Mouse (Mus musculus) lung, postnatal 10 days (tissue): ENCODE measurements at regions not wholly inside any gene's neighbourhood (a gene's known extent, or its start where the extent isn't known, plus 50 kb on each side); places are given as distances from the start of the nearest gene placed in this dataset.
"Not testable (repeated sequence)": the region's sequence is repeated elsewhere in the genome, so short reads cannot be mapped to it uniquely, and the experiment has no call there.

Experiments
- DNase-seq: peaks from one replicate; pipeline ENCODE4 v3.0.0; 2021

GRCm38 (mm10) chr1:194565574-194565973, 52.4 kb upstream of the Plxna2 start:
- DNase-seq = no peak

DNA sequence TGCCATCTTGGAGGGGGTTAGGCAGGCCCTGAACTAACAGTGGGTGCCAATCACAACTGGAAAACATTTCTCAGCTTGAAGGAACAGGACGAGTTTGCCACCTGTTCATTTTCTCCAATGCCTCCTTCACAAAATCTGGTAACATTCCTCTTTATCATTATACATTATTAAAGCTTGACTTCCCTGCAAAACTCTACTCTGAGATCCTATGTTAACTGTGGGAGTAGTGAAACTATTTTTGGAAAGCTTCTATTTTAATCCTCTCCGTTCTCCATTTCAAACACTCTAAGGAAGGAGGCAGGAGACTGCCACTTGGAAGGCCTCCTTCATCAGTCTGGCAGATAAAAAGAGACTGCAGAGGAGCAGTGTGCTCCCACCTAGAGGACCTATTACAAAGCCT, 54.1 kb upstream of the Plxna2 start:
- DNase-seq = no peak

- no peak for DNase-seq
Observed at GRCm38 (mm10) chr1:194561098-194561497, 56.9 kb upstream of the Plxna2 start.

DNA sequence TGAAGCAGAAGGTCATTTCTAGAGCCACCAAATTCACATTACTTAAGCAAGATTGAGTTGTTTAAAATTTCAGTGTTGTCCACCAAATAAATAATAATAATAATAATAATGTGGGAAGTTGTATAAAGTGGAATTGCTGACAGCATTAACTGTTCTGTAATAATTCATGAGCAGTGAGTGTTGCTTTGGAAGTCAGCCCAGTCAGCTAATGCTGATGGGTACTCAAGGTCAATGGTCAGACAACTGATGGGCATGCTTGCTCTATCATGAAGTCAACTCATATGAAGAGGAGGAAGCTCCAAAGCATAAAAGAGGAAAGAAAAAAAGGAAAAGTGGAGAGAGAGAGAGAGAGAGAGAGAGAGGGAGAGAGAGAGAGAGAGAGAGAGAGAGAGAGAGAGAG, 69.4 kb upstream of the Plxna2 start:
- no peak for DNase-seq

GRCm38 (mm10) chr1:194548243-194548642, 69.8 kb upstream of the Plxna2 start:
- DNase-seq = no peak

DNA sequence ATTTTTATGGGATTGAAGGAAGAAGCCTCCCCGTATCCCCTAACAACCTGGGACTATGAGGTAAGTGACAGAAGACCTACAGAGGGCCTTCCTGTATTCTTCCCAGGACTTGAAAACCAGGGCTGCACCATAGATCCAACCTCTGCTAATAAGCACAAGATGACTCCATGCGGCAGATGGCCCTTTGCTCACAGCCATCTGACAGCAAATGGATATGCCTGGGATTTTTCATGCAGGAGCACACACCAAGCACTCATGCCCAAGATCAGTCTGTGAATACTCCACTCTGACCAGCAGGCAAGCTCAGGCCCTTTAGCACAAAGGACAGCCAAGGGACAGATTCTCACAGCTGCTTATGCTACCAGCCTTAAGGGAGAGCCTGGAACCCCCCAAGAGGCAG, 77.1 kb upstream of the Plxna2 start:
- no peak for DNase-seq

DNA sequence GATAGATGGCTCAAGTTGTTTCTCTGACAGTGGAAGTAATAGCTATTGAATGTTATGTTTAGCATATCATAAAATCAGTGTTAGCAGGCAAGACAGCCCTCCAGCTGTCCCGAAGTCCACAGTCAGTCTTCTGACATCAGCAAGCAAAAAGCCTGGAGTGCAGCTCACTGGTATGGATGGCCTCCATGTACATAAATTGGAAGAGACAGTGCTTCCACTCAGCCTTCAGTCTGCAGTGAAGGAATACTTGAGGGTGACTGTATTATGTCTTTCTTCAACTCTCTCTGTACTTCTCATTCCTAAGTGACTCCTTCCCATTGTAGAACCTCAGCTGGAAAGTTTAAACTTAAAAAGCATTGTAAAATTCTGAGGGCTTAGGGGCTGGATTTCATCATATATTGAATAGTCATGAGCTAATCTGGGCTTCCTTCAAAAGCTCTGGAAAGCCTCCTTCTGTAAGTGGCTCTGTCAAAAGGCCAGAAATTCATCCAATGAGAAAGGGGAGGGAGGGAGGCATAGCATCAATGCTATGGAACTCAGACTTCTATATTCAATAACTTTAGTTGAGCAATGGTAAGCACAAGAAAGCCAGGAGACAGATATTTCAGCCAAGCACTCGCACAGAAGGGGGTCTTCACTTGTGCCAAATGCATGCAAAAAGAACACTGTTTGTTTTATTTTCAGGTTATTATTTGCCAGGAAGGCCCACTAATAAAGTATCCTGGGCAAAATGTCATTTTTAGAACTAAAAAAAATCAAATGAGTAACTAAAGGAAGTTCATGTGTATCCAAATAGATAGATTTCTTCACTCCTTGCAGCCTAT, 90.5 kb upstream of the Plxna2 start:
- DNase-seq = no peak

DNA sequence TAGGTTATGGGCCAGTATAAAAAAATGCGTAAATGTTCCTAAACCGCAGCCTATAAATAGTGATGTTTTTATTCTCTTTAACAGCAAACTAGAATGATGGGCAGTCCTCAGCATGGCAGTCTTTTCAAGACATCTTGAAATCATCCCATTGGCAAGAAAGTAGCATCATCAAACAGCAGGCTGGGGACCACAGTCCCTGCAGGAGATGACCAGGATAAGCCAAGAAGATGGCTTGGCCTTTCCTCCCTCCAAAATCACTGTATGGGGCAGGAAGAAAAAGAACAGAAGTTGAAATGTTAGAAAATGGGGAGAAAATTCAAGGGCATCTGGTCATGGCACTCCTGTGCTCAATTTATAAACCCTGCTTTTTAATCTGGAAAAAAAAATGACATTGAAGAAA, 93.0 kb upstream of the Plxna2 start:
- DNase-seq = no peak

DNA sequence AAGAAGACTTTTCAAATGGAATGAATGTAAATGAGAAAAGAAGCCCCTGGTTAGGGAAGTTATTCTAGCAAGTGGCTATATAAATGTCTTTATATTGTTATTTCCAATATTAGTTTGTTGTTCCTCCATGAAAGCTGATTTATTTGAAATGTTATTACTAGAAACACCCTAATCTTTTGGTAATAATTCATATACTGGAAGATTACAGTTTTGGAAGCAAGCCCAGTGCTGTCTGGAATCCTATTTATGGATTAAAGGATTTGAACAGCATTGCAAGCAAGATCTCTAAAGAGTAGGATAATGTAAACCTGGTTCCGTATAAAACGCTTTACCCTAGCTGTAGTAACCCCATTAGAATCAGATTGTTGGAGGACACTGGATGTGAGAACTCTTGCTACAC, 96.8 kb upstream of the Plxna2 start:
- no peak for DNase-seq

- no peak for DNase-seq
Observed at GRCm38 (mm10) chr1:194519509-194520220, 98.4 kb upstream of the Plxna2 start.

GRCm38 (mm10) chr1:194516136-194516535, 101.9 kb upstream of the Plxna2 start:
- DNase-seq = no peak

DNA sequence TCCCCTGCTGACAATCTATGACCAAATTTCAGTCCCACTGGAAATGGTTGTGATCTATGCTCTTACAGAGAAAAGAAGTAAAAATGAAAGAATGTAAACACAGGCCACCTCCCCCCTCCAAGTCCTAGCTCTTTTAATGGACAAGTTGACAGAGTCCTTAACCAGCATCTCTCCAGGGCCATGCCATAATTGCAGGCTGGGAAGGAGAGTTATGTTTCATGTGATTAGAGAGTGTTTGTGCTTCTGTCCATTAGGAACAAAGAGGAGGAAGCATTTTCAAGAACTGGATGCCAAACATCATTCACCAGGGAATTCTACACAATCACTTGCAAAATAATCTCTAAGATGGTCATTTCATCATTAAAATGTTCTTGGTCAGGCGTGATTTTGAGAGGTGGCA, 109.7 kb upstream of the Plxna2 start:
- DNase-seq = no peak

GRCm38 (mm10) chr1:194505826-194506225, 112.2 kb upstream of the Plxna2 start:
- DNase-seq = no peak

DNA sequence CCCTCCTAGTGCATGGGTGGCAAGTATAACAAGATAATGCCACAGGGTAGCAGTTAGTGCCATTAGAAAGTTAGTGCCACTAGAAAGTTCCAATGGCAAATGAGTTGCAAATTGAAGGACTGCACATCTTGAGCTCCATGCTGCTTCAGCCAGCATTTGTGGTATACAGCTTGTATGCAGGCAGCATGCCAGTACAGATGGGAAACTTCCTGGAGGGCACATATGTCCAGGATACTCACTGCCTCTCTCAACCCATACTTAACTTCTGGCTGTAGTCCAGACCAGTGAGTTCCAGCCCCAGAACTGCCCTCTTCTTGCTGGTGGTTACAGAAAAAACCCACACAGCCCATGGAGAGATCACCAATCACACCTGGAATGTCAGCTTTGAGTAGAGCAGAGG, 113.8 kb upstream of the Plxna2 start:
- DNase-seq = peak; percentile 1

GRCm38 (mm10) chr1:194503517-194503916, 114.5 kb upstream of the Plxna2 start:
- no peak for DNase-seq

DNA sequence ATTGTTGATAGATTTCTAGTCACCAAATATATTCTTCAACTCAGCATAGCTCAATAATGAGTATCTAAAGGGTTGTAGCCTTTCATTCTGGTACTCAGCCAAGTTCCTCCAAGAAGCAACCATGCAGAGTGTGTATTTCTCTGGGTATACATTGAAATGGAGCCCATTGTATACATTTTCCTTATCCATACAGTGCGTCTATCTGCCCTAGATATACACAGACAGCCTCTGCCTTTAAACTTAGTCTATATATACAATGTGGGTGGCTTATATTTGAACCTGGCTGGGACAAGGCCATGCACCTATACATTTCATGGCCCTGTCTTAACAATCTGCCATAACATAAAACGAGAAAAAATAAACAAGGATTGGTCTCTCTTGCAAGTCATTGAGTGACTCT, 121.6 kb upstream of the Plxna2 start:
- no peak for DNase-seq

- no peak for DNase-seq
Observed at GRCm38 (mm10) chr1:194491111-194491510, 126.9 kb upstream of the Plxna2 start.

DNA sequence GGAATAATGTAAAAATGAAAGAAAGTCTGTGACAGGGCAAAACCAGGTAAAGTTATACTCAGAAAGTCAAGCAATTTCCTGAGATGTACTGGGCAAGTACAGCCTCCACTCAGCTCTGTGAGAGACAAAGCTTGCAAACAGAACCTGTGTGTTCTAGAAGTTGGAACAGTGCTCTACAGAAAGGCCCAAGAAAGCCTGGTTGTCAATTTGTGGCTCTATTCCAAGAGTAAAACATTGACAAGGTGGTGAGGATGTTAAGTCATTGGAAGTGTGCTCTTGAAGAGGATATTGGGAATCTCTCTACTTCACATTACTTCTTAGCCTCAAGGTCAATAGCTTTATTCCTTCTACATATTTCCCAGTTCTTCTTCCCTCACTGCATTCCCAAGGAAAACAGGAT, 129.9 kb upstream of the Plxna2 start:
- DNase-seq = no peak

DNA sequence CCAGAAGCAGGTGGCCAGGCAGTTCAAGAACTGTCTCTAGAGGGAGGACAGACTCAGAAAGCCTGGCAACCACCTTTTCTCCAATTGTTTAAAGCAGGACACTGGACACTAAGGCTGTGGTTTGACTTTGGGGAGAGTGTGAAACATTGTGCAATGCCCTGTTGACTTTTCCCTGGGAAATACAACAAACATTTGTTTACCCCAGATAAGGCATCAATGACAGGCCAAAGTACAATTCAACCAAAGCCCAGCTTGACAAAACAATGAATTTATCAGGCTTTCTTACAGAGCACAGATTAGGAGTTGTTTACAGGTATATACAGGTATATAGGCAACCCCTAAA, 135.3 kb upstream of the Plxna2 start:
- no peak for DNase-seq

DNA sequence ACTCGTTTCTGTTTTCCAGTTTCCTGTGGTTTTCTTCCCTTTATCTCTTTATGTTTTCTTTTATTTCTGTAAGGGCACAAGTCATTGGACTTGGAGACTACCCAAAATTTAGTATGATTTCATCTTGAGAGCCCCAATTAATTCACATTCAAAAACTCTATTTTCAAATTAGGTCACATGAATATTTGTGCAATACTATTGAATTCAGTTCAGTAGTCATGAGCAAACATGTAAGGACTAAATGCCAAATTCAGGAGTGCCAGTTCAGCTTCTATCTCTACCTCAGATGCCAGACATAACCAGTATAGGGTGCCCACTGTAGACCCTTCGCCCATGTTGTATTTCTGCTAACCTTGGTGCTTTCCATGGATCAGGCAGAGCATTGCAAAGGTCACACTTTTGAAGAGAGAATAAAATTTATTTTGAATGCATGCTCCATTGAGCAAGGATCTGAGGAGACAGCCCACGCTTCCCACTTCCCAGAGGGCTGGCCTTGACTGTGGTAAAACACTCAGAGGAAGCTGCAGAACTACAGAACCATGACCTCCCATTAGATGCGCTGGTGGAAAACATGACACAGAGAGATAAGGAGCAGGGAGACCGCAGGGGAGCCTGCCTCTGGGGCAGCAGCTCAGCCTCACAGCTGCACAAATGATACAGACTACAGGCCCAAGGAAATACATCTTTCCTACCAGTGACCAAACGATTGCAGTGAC, 135.9 kb upstream of the Plxna2 start:
- DNase-seq = no peak

- DNase-seq = not testable (repeated sequence)
Observed at GRCm38 (mm10) chr1:194471281-194471680, 146.7 kb upstream of the Plxna2 start.

GRCm38 (mm10) chr1:194452480-194452879, 165.5 kb upstream of the Plxna2 start:
- no peak for DNase-seq

DNA sequence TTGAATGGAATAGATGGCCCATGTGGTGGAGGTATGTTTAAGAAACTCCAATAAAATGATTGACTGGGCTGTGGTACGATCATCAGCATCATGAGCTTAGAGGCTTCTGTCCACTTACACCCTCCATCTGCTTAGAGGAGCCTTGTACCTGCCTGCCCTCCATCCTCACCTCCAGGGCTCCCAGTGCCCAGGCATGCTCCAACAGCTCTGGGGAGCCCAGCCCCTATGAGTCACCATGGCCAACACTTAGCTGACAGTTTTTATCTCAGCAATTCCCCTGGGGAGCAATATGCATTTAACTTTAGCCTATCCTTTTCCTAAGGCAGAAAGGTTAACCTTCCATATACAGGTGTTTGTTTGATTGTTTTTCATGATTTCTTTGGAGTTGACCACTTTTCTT, 174.3 kb upstream of the Plxna2 start:
- DNase-seq = no peak

DNA sequence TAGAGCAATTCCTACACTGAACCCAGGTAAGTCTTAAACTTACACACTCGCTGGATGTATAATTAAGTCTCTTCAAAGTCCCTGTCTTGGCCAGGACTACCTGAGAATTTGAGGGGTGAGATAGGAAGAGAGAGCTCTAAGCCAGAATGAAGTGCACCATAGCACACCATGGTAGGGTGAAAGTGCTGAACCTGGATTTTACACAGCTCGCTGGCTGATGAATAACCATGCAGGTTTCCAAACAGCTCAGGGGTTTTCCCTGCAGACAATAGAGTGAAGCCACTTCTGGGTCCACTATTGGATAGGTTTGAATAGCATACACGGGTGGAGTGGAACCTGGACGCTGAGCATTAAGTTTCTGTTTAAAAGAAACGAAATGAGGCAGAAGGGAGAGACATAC, 180.7 kb upstream of the Plxna2 start:
- DNase-seq = no peak
